Mouse (Mus musculus) midbrain, embryonic 13.5 days (tissue): Measurements from ENCODE around the gene Lama5. TPM values are rescaled to one million over a fixed set of nuclear protein-coding genes. Genes with fewer than 3 reads are reported as not detected.

Experiments used
- ATAC-seq: fragments of 200-750 bp; cut with Nextera tagmentation; 2 replicates; pipeline ENCODE4 v1.8.0; 2017; ENCODE audit warnings: mild to moderate bottlenecking, moderate TSS enrichment, moderate library complexity
- H3K27ac ChIP-seq: fragments of 300-500 bp; sonication (generic); 2 replicates; pipeline ENCODE4 v1.5.1; 2015; ENCODE audit warnings: inconsistent platforms, mild to moderate bottlenecking, moderate library complexity
- H3K27me3 ChIP-seq: fragments of 300-500 bp; sonication (generic); 2 replicates; pipeline ENCODE4 v1.6.1; 2015; ENCODE audit warnings: mild to moderate bottlenecking, inconsistent platforms
- H3K36me3 ChIP-seq: fragments of 300-500 bp; sonication (generic); 2 replicates; pipeline ENCODE4 v1.6.1; 2015; ENCODE audit warnings: mild to moderate bottlenecking, inconsistent platforms
- H3K4me1 ChIP-seq: fragments of 300-500 bp; sonication (generic); replicated peaks from 2 replicates; pipeline ENCODE4 v1.6.1; 2015; ENCODE audit warnings: inconsistent platforms
- H3K4me2 ChIP-seq: fragments of 300-500 bp; sonication (generic); replicated peaks from 2 replicates; pipeline ENCODE4 v1.6.1; 2015; ENCODE audit warnings: moderate library complexity, mild to moderate bottlenecking, inconsistent platforms
- H3K4me3 ChIP-seq: fragments of 300-500 bp; sonication (generic); replicated peaks from 2 replicates; pipeline ENCODE4 v1.5.1; 2015; ENCODE audit warnings: mild to moderate bottlenecking, inconsistent platforms
- H3K9ac ChIP-seq: fragments of 300-500 bp; sonication (generic); replicated peaks from 2 replicates; pipeline ENCODE4 v1.6.1; 2015; ENCODE audit warnings: mild to moderate bottlenecking, inconsistent platforms
- H3K9me3 ChIP-seq: fragments of 300-500 bp; sonication (generic); 2 replicates; pipeline ENCODE4 v1.6.1; 2016; ENCODE audit warnings: mild to moderate bottlenecking, inconsistent platforms
- WGBS: fragments of 180-500 bp; shearing (Covaris S2); methylation state at CpG from one replicate; pipeline ENCODE4 v1.1.7; 2015; 5-methylcytosine and 5-hydroxymethylcytosine counted together
- polyA plus RNA-seq: library from polyadenylated mRNA; unstranded; fragments of >200 nt; fragmentation: Nextera tagmentation; extraction: Ambion mirVana; gene quantifications from 2 replicates; pipeline ENCODE4 v1.2.1, GENCODE M21; 2015

The Lama5 gene
- polyA plus RNA-seq = 1.4 and 1.7 TPM in 2 replicates

GRCm38 (mm10) chr2:180225762-180226378 lies at the start of gene Lama5:
Gene Lama5 (minus strand): TSS chr2:180225859.
- Histone ChIP-seq H3K4me1 (peaks cover 46% of the 10 kb centered on the region), H3K4me3 (peak within 1 kb of the TSS; percentile 59), H3K36me3 (no peaks in the 10 kb centered on the region), H3K27ac (no peak within 1 kb of the TSS), H3K27me3 (peaks cover 50% of the 10 kb centered on the region), H3K9me3 (no peaks in the 10 kb centered on the region), H3K9ac (peak within 1 kb of the TSS; percentile 70), H3K4me2 (peak within 1 kb of the TSS; percentile 95)
- under 1% methylated on average over 28 of the region's 37 CpGs for WGBS
- peak; percentile 34 for ATAC-seq

DNA sequence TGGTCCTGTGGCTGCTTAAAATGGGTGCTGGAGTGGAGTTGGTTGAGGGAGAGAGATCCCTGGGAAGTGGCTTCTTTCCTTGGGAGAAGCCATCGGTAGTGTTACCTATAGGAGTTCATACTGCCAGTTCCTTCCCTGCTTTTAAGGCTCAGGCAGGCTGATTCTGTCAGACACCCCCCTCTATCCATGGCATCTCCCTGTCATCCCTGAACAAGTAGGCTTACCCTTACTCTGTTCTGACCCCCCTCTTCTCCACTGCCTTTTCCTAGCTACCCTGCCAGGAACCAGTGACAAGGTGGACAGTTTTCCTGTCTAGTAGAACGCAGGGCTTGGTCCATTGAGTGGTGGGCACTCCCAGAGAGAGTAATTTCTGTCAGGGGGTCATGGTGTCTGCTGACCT lies 48.9 kb upstream of the Lama5 start:
- Histone ChIP-seq H3K27me3 (peaks cover 16% of the 10 kb centered on the region), H3K4me1 (peaks cover 40% of the 10 kb centered on the region), H3K9me3 (no peaks in the 10 kb centered on the region), H3K9ac (no peak overlapping the region), H3K27ac (no peak overlapping the region), H3K4me3 (no peak overlapping the region), H3K36me3 (peaks cover 9% of the 10 kb centered on the region; the same call in 1 of the 2 replicates), H3K4me2 (no peak overlapping the region)
- ATAC-seq = no peak
- 85% methylated on average over 2 of the region's 2 CpGs for WGBS

DNA sequence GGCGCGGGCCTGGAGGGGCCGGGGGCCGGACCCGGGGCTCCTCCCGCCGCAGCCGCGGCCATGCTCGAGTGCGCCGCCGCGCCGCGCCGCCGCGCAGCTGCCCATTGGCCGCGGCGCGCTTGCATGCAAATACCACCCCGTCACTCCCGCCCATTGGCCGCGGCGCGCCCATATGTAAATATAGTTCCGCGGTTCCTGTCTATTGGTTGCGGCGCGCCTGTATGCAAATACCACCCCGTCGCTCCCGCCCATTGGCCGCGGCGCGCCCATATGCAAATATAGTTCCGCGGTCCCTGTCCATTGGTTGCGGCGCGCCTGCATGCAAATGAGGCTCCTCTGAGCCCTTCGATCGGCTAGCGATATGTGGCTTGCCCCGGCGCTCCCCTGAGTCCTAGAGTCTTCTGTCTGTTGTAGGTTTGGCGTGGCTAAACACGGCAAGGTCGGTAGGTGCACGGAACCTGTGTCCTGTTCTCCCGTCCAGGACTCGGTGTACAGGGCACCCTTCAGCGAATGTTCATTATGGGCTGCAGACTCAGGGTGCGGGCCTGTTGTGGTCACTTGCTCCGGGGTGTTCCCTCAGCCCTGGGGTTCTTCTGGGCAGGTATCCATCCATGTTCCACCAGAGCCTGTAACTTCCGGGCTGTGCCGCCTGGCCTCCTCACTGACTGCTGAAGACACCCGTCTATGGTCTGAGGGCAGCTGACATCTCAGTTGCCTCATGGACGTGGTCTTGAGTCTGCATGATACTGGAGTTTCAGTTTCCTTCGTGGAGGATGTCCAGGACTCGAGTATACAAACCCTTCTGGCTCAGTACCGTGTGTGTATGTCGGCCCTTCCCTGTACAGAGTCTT lies 48.0 kb upstream of the Lama5 start, which contains the start of gene Cables2:
TSS of gene Cables2 (minus strand) at position 103 of the 851 bp plus-strand sequence.
- H3K4me1 ChIP-seq = peaks cover 41% of the 10 kb centered on the region
- peak within 1 kb of the TSS; percentile 90 for H3K4me3 ChIP-seq
- peaks cover 9% of the 10 kb centered on the region; the same call in 1 of the 2 replicates for H3K36me3 ChIP-seq
- peak within 1 kb of the TSS; percentile 83 for H3K27ac ChIP-seq
- peak; percentile 94 for ATAC-seq
- H3K9ac ChIP-seq = peak within 1 kb of the TSS; percentile 94
- no peaks in the 10 kb centered on the region for H3K9me3 ChIP-seq
- H3K27me3 ChIP-seq = peaks cover 16% of the 10 kb centered on the region
- 8% methylated on average over 59 of the region's 68 CpGs for WGBS
- peak within 1 kb of the TSS; percentile 92 for H3K4me2 ChIP-seq

- Histone ChIP-seq H3K9me3 (no peaks in the 10 kb centered on the region), H3K27me3 (peaks cover 16% of the 10 kb centered on the region), H3K9ac (peak overlapping the region; percentile 94), H3K36me3 (peaks cover 9% of the 10 kb centered on the region; the same call in 1 of the 2 replicates), H3K4me1 (peaks cover 46% of the 10 kb centered on the region), H3K4me2 (peak overlapping the region; percentile 92), H3K4me3 (peak overlapping the region; percentile 90), H3K27ac (peak overlapping the region; percentile 83)
- peak; percentile 46; the same call in 1 of the 2 replicates for ATAC-seq
- under 1% methylated on average over 37 of the region's 37 CpGs for WGBS
Measured at GRCm38 (mm10) chr2:180272884-180273321, 47.2 kb upstream of the Lama5 start.

DNA sequence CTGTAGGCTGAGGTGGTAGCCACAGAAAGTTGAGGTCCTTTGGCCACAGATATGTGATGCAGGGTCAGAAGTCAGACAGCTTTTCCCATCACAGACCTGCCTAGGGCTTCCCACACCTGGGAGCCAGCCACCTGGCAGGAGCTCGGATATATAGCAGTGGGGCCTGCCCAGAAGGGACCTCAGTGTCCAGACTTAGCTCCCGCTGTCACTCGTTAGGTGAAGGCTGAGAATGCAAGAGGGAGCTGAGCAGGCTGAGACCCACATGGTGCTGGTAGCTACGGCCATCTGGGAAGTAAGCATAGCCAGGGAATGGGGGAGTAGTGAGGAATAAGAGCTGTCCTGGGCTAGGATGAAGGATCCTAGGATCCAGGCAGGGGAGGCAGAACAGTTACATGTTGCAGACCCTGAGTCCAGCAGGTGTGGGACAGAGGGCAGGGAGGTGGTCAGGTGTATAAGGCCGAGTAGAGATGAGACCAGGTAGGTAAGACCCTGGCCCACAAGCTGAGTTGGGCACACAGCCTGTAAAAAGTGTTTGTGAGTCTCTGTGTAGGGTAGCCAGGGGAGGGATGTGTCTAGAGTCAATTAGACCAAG lies 46.2 kb upstream of the Lama5 start:
- no peak for ATAC-seq
- 77% methylated on average over 5 of the region's 5 CpGs for WGBS
- peak overlapping the region; percentile 92 for H3K4me2 ChIP-seq

DNA sequence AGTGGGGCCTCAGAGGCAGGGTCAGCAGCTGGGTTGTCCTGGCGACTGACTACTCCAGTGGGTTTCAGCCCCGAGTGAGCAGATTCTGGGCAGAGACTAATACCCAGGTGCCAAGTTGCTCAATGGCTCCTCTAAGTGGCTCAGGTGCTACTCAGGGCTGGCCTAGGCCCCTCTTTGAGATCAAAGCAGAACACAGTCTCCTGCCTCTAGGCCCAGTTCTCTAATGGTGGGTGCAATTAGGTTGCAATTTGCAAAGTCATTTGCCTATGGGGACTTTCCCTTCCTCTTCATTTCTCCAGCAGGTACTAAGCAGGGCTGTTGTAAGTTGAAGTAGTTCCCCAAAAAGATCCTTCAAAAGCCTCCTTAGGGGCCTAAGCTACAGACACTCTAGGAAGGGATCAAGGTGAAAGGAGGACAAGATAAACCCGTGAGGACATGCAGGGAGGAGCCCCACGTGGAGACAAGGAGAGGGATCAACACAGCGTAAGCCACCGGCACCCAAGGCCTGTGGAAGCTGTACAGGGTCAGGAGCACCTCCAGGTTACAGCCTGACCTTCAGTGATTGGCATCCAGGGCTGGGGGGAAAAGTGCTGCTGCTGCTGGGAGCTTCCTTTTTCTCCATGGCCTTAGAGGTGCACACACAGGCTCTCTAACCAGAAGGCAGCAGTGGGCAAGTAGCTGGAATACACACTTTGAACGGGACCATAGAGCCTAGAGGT lies 45.0 kb upstream of the Lama5 start:
- peak overlapping the region; percentile 39; the same call in 1 of the 2 replicates for H3K9ac ChIP-seq
- no peak overlapping the region for H3K4me3 ChIP-seq
- no peak overlapping the region for H3K4me2 ChIP-seq
- 84% methylated on average over 7 of the region's 7 CpGs for WGBS
- H3K27me3 ChIP-seq = peaks cover 16% of the 10 kb centered on the region
- ATAC-seq = no peak
- H3K36me3 ChIP-seq = peaks cover 28% of the 10 kb centered on the region
- H3K9me3 ChIP-seq = no peaks in the 10 kb centered on the region
- H3K4me1 ChIP-seq = peaks cover 43% of the 10 kb centered on the region
- no peak overlapping the region for H3K27ac ChIP-seq

More for the DNA sequence above, 46.2 kb upstream of the Lama5 start:
- Histone ChIP-seq H3K9me3 (no peaks in the 10 kb centered on the region), H3K4me3 (peak overlapping the region; percentile 90), H3K9ac (peak overlapping the region; percentile 94), H3K27me3 (peaks cover 16% of the 10 kb centered on the region), H3K36me3 (peaks cover 17% of the 10 kb centered on the region), H3K4me1 (peaks cover 46% of the 10 kb centered on the region), H3K27ac (no peak overlapping the region)

DNA sequence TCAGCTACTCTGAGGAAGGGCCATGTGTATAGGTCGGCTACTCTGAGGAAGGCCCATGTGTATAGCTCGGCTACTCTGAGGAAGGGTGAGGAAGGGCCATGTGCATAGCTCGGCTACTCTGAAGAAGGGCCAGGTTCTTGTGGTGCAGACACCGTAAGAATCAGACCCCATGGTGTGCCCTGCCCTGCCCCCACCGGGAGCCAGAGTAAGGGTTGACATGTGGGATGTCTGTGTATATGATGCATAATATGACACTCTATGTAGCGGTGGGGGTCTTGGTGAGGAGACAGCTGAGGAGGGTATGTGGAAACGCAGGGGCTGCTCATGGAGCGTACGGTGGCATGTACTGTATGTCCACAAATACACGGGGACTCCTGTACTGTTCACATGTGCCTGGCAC lies 43.7 kb upstream of the Lama5 start:
- Histone ChIP-seq H3K4me1 (peaks cover 43% of the 10 kb centered on the region), H3K9me3 (no peaks in the 10 kb centered on the region), H3K4me3 (no peak overlapping the region), H3K27ac (no peak overlapping the region), H3K27me3 (peaks cover 4% of the 10 kb centered on the region), H3K9ac (no peak overlapping the region), H3K36me3 (peaks cover 31% of the 10 kb centered on the region), H3K4me2 (no peak overlapping the region)
- WGBS = 95% methylated on average over 10 of the region's 10 CpGs
- ATAC-seq = no peak

DNA sequence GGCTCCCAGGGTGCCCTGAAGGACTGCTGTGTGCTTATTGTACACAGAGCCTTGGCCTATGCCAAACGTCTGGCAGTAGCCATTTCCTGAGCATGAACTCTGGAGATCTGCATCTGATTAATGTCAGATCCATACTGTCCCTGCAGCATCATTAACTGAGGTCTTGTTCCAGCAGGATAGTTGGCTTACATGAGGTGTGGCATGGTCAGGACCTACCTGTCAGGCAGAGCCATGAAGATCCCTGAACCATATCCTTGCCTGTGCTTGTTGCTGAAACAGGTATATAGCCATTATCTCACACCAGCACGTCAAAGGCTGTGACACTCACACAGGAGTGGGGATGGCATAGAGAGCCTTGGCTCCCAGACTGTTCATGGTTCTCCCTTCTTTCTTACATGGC lies 42.3 kb upstream of the Lama5 start:
- H3K36me3 ChIP-seq = peaks cover 45% of the 10 kb centered on the region

GRCm38 (mm10) chr2:180262891-180263290 lies 37.2 kb upstream of the Lama5 start:
- no peaks in the 10 kb centered on the region for H3K27me3 ChIP-seq
- peaks cover 10% of the 10 kb centered on the region for H3K4me1 ChIP-seq
- no peak overlapping the region for H3K27ac ChIP-seq
- no peak for ATAC-seq
- WGBS = 90% methylated on average over 10 of the region's 10 CpGs
- 0 out of 2 replicates have a peak overlapping the region, but pooled peaks have one; percentile 2 for H3K9ac ChIP-seq
- H3K36me3 ChIP-seq = peaks cover 82% of the 10 kb centered on the region
- H3K9me3 ChIP-seq = no peaks in the 10 kb centered on the region
- no peak overlapping the region for H3K4me2 ChIP-seq
- H3K4me3 ChIP-seq = no peak overlapping the region

More for the DNA sequence above, 42.3 kb upstream of the Lama5 start:
- H3K27me3 ChIP-seq = no peaks in the 10 kb centered on the region
- ATAC-seq = no peak
- H3K4me2 ChIP-seq = no peak overlapping the region
- H3K4me3 ChIP-seq = no peak overlapping the region
- H3K27ac ChIP-seq = no peak overlapping the region
- peaks cover 39% of the 10 kb centered on the region for H3K4me1 ChIP-seq
- H3K9me3 ChIP-seq = no peaks in the 10 kb centered on the region
- WGBS = 71% methylated on average over 2 of the region's 2 CpGs
- no peak overlapping the region for H3K9ac ChIP-seq

GRCm38 (mm10) chr2:180262441-180262840 lies 36.8 kb upstream of the Lama5 start:
- peaks cover 80% of the 10 kb centered on the region for H3K36me3 ChIP-seq
- H3K27me3 ChIP-seq = no peaks in the 10 kb centered on the region
- H3K4me2 ChIP-seq = no peak overlapping the region
- no peaks in the 10 kb centered on the region for H3K9me3 ChIP-seq
- no peak overlapping the region for H3K4me3 ChIP-seq
- 77% methylated on average over 3 of the region's 3 CpGs for WGBS
- no peak overlapping the region for H3K27ac ChIP-seq
- peaks cover 13% of the 10 kb centered on the region for H3K4me1 ChIP-seq
- no peak overlapping the region for H3K9ac ChIP-seq
- ATAC-seq = no peak

DNA sequence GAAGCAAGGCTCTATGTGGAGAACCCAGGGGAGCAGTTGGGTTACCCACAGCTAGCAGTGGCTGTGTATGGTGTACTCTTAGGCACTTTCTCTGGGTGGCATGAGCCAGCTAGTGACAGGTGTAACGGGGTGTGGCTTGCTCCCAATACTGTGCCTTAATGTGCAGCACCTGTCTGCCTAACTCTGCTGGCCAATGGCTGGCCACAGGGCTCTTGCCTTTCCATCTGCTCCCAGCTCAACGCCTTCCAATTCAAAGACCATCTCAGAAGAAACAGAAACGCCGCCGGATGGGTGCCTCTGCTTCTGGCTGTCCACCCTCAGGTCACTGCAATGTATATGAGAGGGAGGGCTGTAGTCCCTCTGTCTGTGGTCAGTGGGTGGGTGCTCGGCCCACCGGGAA lies 36.2 kb upstream of the Lama5 start:
- Histone ChIP-seq H3K27ac (no peak overlapping the region), H3K4me1 (peaks cover 13% of the 10 kb centered on the region), H3K27me3 (no peaks in the 10 kb centered on the region), H3K36me3 (peaks cover 74% of the 10 kb centered on the region), H3K4me3 (no peak overlapping the region), H3K9ac (no peak overlapping the region), H3K9me3 (no peaks in the 10 kb centered on the region), H3K4me2 (no peak overlapping the region)
- WGBS = 91% methylated on average over 7 of the region's 7 CpGs
- ATAC-seq = no peak
